In genomic region chr6:6002061-6002460, GRCm38 (mm10) we compare ENCODE assay signal across 17 mouse cellular contexts.
A peak's percentile ranks its signal among the peaks of the same experiment; 100 is the strongest.
DNase-seq lines count a peak whose midpoint lies in the region; ATAC-seq and TF ChIP-seq lines count a peak whose summit lies in the region.
"Had no signal": no experiment of that assay in that cellular context is flagged by ENCODE, and none has a peak within 500 bp of the region (broad histone marks: within the 10 kb centered on the region; RNA-seq: fewer than 3 reads in every experiment).

No protein-coding gene starts in this region.

- intact Hi-C loops in heart, postnatal 25 days (cut with DNase I), result no loop called here

- no peak for ATAC-seq in hindbrain, postnatal 0 days
- ATAC-seq in kidney, embryonic 16.5 days (ENCODE audit: low FRiP score, low TSS enrichment), result no peak

- H3K9ac ChIP-seq in hindbrain, postnatal 0 days (replicated peaks; ENCODE audit: low read length), result no peak overlapping the region
- no peak overlapping the region for H3K9ac ChIP-seq in kidney, embryonic 16.5 days (replicated peaks; ENCODE audit: low read length)
- H3K9ac ChIP-seq: embryonic facial prominence, embryonic 15.5 days; neural tube, embryonic 13.5 days had no signal

- no peaks in the 10 kb centered on the region for H3K27me3 ChIP-seq in hindbrain, postnatal 0 days (ENCODE audit: insufficient read depth, low read length)
- H3K27me3 ChIP-seq in hindbrain, embryonic 10.5 days (ENCODE audit: insufficient read depth, poor library complexity, severe bottlenecking), result peaks cover 6% of the 10 kb centered on the region; the same call in 1 of the 2 replicates
- H3K27me3 ChIP-seq in kidney, embryonic 16.5 days (ENCODE audit: insufficient read depth, low read length), result no peaks in the 10 kb centered on the region
- H3K27me3 ChIP-seq: neural tube, embryonic 13.5 days had no signal

- H3K9me3 ChIP-seq in hindbrain, postnatal 0 days (ENCODE audit: low read length), result no peaks in the 10 kb centered on the region
- H3K9me3 ChIP-seq in hindbrain, embryonic 10.5 days, result no peaks in the 10 kb centered on the region
- no peaks in the 10 kb centered on the region for H3K9me3 ChIP-seq in kidney, embryonic 16.5 days (ENCODE audit: low read length)
- H3K9me3 ChIP-seq: embryonic facial prominence, embryonic 15.5 days; heart, embryonic 10.5 days; neural tube, embryonic 13.5 days had no signal

- no peaks in the 10 kb centered on the region for H3K36me3 ChIP-seq in hindbrain, postnatal 0 days (ENCODE audit: insufficient read depth, low read length)
- no peaks in the 10 kb centered on the region for H3K36me3 ChIP-seq in hindbrain, embryonic 10.5 days
- H3K36me3 ChIP-seq in kidney, embryonic 16.5 days (ENCODE audit: insufficient read depth, low read length), result no peaks in the 10 kb centered on the region
- H3K36me3 ChIP-seq: embryonic facial prominence, embryonic 15.5 days; heart, embryonic 10.5 days; neural tube, embryonic 13.5 days had no signal

- H3K4me1 ChIP-seq in hindbrain, postnatal 0 days (ENCODE audit: insufficient read depth, low read length), result no peaks in the 10 kb centered on the region
- peaks cover 22% of the 10 kb centered on the region; the same call in 1 of the 2 replicates for H3K4me1 ChIP-seq in hindbrain, embryonic 10.5 days (replicated peaks)
- peaks cover 3% of the 10 kb centered on the region; the same call in 1 of the 2 replicates for H3K4me1 ChIP-seq in kidney, embryonic 16.5 days (ENCODE audit: insufficient read depth, low read length)

- no peak overlapping the region for H3K4me3 ChIP-seq in hindbrain, postnatal 0 days (ENCODE audit: low read length)
- no peak overlapping the region for H3K4me3 ChIP-seq in hindbrain, embryonic 10.5 days
- no peak overlapping the region for H3K4me3 ChIP-seq in kidney, embryonic 16.5 days (ENCODE audit: low read length)
- H3K4me3 ChIP-seq: embryonic facial prominence, embryonic 15.5 days; heart, embryonic 10.5 days; myocyte; neural tube, embryonic 13.5 days had no signal

- peak; percentile 11 for DNase-seq in hindbrain, postnatal 0 days (ENCODE audit: low spot score)
- no peak for DNase-seq in hindbrain, embryonic 10.5 days (ENCODE audit: low spot score)
- DNase-seq in cerebellum, adult 11-12 months, result peak; percentile 77
- DNase-seq in cerebellum, adult 9-10 months, result peak; percentile 86
- DNase-seq in adrenal gland, postnatal 36 days, result no peak
- DNase-seq in heart, postnatal 25 days (ENCODE audit: low spot score), result no peak
- DNase-seq: adrenal gland, adult 8-10 months; gastrocnemius, postnatal 10 days; kidney, adult 11 months; lung, postnatal 4 days; midbrain, embryonic 14.5 days had no signal

- H3K4me2 ChIP-seq in hindbrain, postnatal 0 days (ENCODE audit: low read depth, low read length), result no peak overlapping the region
- no peak overlapping the region for H3K4me2 ChIP-seq in kidney, embryonic 16.5 days (replicated peaks; ENCODE audit: low read depth, low read length)
- H3K4me2 ChIP-seq: embryonic facial prominence, embryonic 15.5 days; neural tube, embryonic 13.5 days had no signal

- H3K27ac ChIP-seq in hindbrain, postnatal 0 days, result no peak overlapping the region
- no peak overlapping the region for H3K27ac ChIP-seq in hindbrain, embryonic 10.5 days
- no peak overlapping the region for H3K27ac ChIP-seq in kidney, embryonic 16.5 days (ENCODE audit: low read length)
- H3K27ac ChIP-seq: embryonic facial prominence, embryonic 15.5 days; kidney, postnatal 0 days; neural tube, embryonic 13.5 days had no signal

- no peak for TF ChIP-seq CTCF in hindbrain, postnatal 0 days (IDR thresholded peaks at IDR 0.05; ENCODE audit: low read depth)

- WGBS in hindbrain, postnatal 0 days, result 53% methylated on average over 3 of the region's 3 CpGs
- WGBS in hindbrain, embryonic 10.5 days, result 88% methylated on average over 3 of the region's 3 CpGs
- WGBS in kidney, embryonic 16.5 days, result 82% methylated on average over 3 of the region's 3 CpGs

Comparison
In these comparisons a context has a peak if more than half of its experiments do, and no peak if none do; other contexts are left out.
1. DNase-seq: peak in hindbrain, postnatal 0 days (single experiment), cerebellum, adult 11-12 months (single experiment) and cerebellum, adult 9-10 months (single experiment); none in hindbrain, embryonic 10.5 days (single experiment), adrenal gland, postnatal 36 days (0 of 2) and heart, postnatal 25 days (single experiment).